Mouse (Mus musculus) megakaryocyte, embryonic 14.5 days (primary cell): ENCODE measurements around the gene 4930544D05Rik.

ENCODE experiments used
- FLI1 ChIP-seq: IDR thresholded peaks from 2 replicates; pipeline ENCODE4 v1.6.1; 2012; ENCODE audit warnings: low read length, inconsistent platforms, mixed read lengths
- GATA1 ChIP-seq: IDR thresholded peaks from 3 replicates; pipeline ENCODE4 v1.6.1; 2012; ENCODE audit warnings: mixed read lengths, low read length, inconsistent platforms, borderline replicate concordance

- TF ChIP-seq GATA1 (no peak; the same call in 2 of the 3 replicates), FLI1 (no peak)
These were observed 43.2 kb upstream of the 4930544D05Rik start for GRCm38 (mm10) chr11:70572348-70572902.
